Mouse (Mus musculus): ENCODE results near the gene Cldn14.
A peak's percentile ranks its signal among the peaks of the same experiment; 100 is the strongest.

Cldn14 gene

DNA sequence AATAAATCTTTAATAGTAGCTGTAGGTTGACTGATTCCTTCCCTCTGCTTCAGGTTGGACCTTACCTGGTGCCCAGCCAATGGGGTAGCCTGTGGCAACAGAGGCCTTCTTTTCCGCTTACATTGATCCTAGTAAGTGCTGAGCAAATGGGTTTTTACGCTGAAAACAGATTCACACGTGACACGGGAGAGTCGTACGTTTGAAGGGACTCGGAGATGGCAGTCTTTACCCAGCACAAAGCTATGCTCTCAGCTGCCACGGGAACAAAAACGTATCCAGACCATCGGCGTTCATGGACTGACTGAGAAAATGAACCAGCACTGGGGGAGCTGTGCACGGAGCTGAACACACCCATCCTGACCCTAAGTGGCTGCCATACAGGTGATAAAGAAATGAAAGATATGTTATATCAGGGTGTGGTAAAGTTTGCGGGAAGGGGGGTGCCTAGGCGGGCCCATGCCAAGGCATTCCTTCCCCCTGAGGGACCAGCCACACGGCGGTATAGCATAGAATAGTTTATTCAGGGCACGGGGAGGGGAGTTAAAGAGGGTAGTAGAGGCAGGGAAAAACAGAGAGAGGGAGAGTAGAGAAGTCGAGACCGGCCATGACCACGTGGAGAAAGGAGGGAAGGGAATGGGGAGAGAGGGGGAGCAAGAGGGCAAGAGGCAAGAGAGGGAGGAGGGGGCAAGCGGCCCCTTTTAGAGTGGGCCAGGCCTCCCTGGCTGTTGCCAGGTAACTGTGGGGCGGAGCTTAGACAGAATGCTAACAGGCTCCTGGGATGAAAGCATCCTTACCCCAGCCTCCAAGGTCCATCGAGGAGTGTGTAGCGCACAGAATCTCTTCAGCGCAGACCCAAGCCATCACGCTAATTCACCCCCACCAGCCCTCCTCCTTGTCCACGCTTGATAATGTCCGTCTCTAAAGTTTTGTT lies 97.6 kb downstream of the Cldn14 start:
- DNase-seq: no peak

DNA sequence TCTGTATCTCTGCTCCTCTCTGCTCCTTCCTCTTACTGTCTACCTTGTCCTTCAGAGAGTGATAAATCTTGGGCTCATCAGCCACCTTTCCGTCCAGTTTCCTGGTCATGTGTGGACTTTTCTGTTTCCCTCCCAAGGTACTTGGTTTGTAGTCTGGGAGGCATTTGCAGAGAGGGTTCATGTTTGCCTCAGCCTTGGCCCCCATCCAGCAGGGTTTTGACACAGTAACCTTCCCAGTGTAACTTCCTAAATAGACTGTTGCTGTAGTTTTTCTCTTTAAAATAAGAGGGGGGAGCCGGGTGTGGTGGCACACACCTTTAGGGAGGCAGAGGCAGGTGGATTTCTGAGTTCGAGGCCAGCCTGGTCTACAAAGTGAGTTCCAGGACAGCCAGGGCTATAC lies 98.7 kb downstream of the Cldn14 start:
- DNase-seq: peak; percentile 44

DNA sequence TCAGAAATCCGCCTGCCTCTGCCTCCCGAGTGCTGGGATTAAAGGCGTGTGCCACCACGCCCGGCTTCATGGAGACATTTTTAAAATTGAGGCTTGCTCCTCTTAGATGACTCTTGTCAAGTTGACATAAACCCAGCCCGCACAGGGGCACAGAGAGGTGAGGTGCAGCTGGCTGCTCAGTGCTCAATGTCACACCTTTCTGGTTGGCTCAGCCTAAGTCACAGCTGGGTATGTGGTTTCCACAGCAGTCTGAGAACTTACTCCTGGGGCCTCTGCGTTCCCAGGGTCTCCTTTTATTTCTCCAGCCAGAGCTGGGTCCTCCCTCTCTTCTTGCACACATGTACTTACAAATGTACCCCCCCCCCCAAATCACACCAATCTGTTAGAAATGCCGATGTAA lies 100.4 kb downstream of the Cldn14 start:
- DNase-seq: no peak

DNA sequence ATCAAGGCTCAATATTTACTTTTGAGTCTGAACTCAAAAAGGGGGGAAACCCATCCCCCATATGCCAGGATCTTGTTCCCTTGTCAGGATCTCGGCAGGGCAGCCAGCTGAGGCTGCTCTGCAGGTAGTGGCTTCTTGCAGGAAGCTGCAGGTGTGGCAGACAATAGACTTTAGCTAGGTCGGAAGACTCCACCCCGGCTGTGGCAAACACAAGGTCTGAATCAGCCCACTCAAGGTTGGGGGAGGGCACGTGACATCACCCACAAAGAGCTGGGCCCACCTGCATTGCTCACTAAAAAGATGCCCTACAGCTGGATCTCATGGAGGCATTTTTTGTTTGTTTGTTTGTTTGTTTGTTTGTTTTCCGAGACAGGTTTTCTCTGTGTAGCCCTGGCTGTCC lies 100.9 kb downstream of the Cldn14 start:
- no peak for DNase-seq

DNA sequence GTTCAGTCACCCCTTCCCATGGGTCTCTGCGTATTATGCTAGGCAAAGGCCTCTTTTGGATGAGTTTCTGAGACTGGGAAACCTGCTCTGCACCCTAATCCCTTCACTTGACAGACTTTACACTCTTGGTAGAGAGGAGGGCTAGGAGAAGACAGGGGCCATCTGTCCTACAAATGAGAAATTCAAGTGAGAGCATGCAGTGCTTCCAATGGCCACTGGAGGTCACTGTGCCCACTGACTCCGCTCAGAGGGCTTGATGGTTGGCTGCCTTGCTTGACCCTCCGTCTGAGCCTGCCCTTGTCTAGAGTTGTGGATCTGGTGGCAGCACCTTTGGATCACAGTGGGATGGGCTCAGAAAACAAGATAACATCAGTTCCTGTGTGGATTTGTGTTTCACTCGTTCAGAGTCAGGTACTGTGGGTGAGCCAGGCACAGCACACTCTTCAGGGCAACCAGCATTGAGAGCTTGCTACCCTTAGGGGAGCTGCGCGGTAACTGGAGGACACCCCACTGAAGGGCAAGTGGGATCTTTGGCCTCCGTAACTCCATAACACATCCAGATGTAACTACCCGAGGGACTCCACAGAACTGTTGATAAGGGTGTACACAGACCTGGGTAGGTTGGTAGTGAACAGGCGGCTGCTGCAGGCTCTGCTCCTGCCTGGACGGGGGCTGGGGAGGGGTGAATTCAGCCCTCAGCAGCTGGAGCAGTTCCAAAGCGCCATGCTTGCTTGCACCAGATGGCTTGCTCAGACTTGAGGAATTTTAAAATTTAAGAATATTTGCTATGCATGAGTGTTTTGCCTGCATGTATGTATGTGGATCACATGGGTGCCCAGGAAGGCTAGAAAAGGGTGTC lies 102.3 kb downstream of the Cldn14 start:
- DNase-seq: peak; percentile 82

DNA sequence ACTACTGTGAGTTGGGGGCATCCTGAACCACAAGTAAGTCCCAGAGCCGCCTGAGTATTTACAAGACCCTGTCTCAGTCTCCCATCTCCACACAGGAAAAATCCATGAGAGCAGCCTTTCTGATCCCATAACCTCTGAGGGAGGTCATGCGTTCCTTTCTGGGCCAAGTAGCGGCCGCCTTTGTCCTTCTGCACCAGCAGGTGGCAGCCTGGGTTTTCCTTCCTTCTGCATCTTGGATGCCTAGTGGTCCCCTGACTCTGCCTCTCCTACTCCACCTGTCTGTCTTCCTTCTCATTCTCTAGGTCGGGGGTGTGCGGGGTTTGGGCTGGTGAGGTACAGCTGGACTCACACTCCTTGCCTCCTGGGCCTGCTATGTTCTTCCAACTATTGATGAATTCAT lies 105.6 kb downstream of the Cldn14 start:
- peak; percentile 27 for DNase-seq

DNA sequence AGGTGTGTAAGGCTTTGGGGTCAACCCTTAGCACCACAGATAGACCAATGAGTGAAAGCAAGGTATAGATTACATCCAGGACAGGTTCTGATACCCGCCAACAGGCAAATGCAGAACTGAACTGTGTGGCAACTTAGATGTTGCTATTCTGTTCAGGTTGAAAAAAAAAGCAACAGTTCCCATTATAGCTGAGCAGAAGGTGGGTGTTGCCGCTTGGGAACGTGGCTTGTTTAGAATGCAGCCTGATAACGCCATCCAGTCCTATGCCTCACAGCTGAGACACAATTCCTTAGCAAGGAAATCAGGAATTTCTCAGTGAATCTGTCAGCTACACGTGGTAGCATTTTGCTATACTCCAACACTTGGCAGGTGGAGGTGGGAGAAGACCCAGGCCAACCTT lies 115.4 kb downstream of the Cldn14 start:
- DNase-seq: no peak

DNA sequence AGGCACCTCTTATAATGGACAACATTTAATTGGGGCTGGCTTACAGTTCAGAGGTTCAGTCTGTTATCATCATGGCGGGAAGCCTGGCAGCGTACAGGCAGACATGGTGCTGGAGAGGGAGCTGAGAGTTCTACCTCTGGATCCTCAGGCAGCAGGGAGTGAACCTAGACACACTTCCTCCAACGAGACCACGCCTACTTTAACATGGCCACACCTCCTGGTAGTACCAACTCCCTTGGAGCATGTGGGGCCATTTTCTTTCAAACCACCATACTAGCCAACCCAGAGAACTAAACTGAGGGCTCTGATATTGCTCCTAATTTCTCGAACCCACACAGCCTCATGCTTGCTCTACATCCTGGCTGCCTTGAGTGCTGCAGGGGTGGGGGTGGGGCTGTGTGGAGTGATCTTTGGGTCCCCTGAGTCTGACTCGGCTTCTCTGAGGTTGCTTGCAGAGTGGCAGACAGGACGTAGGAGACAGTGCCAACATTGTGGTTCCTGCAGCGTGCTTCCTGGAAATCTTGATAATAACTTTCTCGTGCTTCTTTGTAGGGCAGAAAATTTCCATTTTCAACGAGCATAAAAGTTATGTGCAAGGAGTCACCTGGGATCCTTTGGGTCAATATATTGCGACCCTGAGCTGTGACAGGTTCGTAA lies 117.6 kb downstream of the Cldn14 start:
- DNase-seq: no peak

DNA sequence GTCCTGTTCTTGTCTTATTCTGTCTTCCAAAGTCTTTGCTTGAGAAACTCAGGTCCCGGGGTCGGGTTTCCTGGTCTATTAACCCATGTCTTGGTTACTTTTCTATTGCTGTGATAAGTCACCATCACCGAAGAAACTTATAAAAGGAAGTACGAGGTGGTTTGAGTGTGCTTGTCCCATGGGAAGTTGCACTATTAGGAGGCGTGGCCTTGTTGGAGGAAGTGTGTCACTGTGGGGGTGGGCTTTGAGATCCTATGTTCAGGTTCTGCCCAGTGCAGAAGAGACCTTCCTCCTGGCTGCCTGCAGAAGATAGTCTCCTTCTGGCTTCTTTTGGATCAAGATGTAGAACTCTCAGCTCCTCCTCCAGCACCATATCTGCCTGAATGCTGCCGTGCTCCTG lies 120.2 kb downstream of the Cldn14 start:
- no peak for DNase-seq

DNA sequence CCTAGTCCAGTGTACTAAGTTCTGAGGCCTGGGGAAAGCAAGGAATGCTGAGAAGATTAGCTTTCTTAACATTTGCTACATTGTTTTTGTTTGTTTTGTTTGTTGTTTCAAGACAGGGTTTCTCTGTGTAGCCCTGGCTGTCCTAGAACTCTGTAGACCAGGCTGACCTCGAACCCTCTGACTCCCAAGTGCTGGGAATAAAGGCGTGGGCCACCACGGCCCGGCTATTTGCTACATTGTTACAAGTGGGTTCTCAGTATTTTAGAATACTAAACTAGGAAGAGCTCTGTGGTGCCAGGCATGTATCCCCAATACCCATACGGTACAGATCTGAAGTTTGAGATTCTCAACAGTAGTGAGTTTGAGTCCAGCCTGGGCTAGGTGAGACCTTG lies 123.9 kb downstream of the Cldn14 start:
- DNase-seq: no peak

DNA sequence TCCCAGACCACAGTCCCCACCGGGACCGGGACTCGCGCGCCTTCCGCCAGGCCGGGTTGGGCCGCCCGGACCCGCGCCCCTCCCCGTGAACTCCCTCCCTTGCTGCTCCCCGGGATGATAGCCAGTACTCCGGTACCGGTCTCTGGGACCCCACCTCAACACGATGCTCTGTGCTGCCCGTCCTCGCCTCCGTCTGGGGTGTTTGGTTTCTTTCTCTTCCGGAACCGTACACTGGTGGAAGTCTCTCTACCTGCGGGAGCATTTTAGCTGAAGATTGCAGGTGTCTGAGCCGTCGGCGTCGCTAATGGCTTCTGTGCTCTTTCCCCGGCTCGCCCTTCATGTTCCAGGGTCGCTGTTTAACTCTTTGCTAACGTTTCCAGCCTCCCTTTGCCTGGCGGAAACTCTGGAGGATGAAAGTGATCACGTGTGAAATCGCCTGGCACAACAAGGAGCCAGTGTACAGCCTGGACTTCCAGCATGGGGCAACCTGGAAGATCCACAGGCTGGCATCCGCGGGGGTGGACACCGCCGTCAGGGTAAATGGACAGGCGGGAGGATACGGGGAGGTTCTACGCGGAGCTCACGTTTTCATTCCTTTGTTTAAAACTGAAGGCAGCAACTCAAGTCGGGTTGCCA lies 124.4 kb downstream of the Cldn14 start:
- DNase-seq: peak; percentile 26

DNA sequence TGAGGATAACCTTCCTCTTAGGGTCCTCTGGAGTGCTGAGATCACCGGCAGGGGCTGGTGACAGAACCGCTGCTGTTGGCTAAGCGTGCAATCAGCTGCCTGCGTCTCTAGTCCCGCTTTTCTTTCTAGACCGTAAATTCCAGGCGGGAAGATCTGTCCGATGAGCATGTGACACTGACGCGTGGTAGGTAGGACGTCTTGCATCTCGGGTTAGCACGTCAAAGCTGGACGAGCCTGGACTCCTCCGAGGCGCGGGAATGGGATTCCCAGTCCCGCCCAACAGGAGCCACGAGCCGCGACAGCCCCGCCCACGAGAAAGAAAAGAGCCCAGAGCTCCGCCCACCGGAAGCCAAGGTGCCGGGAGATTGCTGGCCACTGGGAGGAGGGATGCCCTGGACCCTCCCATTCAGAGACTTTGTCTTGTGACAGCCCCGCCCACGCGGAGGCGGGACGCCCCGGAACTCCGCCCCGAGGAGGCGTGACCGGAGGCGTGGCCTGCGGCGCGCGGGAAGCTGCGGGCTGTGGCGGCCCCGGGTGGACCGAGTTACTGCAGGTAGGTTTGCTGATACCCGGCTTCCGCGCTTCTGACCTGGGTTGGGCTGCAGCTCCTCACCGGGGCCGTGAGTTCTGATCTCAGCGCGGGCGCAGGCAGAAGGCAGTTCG lies 125.1 kb downstream of the Cldn14 start, which contains the start of gene Chaf1b:
Chaf1b (plus strand) TSS at position 479 of the 663 bp plus-strand sequence.
- peak; percentile 98 for DNase-seq

DNA sequence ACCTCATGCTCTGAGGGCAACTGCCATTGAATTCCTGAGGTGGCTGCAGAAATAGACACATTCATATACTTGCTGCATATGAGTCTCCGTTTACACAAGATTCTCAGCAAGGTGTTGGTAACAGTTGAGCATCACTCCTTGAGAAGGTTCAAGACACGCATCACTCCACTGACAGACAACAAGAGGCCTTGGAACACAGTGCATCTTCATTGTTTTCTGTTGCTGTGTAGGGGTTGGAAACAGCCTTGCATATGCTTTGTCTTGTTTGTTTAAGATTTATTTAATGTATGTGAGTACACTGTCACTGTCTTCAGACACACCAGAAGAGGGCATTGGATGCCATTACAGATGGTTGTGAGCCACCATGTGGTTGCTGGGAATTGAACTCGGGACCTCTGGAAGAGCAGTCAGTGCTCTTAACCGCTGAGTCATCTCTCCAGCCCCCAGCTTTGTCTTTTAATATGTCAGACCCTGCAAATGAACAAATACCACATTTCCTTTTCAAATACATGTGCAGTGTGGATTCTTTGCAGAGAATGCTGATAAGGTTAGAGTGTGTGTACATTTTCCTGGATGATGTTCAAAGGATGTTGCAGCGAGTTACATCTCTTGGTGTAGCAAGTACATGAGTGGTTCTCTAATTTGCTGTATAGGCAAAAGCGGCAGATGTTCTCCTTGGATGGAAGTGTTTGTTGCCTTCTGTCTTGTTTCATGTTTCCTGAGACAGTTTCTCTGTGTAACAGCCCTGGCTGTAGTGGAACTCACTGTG lies 130.8 kb downstream of the Cldn14 start:
- DNase-seq: no peak

DNA sequence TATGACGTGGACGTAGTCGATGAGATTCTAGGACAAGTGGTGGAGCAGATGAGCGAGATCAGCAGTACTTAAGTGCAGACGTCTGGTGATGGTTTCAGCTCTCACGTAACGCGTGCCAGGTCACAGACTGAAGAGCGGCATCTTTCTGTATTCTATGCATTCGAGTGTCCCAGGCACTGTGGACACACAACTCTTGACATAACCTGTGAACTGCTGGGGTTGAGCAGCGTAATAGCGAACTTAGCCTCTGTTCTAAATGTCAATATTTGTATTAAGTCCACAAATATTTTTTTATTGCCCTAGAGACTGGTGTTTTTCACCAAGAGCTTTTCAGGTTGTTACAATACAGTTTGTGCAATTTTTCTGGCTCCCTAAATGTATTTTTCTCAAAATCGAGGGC lies 133.8 kb downstream of the Cldn14 start:
- DNase-seq: no peak
